Mouse (Mus musculus): ENCODE results near the gene Prr19. TPM values are rescaled to one million over a fixed set of nuclear protein-coding genes. Genes with fewer than 3 reads are reported as not detected.
A peak's percentile ranks its signal among the peaks of the same experiment; 100 is the strongest.

Prr19 gene
- polyA plus RNA-seq, 1 experiment: 0.20 TPM

DNA sequence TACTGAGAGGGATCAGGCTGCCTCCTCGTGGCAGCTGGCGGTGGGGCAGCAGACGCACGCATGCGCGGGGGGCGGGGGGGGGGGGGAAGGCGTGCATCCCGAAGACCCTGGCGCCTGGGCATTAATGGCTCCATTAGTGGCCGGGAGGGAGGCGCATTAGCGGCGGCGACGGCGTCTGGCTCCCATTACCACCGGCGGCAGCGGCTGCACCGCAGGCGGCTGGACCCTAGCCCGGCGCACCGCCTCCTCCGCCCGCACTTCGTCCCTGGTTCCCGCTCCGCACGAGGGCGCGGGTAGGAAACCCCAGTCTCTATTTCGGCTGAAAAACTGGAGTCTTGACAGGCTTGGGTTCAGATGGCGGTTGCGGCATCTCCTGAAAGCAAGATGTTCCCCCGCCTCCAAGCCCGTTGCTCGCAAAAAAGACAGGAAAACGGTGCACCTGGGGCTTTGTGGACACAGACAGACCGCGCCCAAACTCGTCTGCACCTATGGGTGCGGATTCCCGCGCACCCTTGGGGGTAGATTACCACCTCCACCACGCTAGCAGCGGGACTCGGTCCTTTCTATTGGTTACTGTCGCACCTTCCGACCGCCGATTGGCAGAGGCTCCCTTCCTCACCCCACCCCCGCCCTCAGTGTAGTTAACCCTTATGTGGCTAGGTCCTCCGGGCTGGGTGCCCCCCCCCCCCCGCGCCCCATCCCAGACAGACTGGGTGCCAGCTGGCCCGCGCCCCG, 22.7 kb upstream of the Prr19 start:
- Histone ChIP-seq H3K4me1 (ENCODE audit: control insufficient read depth, insufficient read depth, low read length) (peaks cover 32% of the 10 kb centered on the region), H3K27me3 (ENCODE audit: control insufficient read depth, insufficient read depth, low read length) (no peaks in the 10 kb centered on the region), H3K27ac (ENCODE audit: insufficient read depth, low read length) (peak overlapping the region; percentile 99), H3K4me3 (replicated peaks; ENCODE audit: insufficient read depth, low read depth, low read length) (peak overlapping the region; percentile 90)
- DNase-seq: peak; percentile 89 to 91
- WGBS: under 1% methylated on average over 59 of the region's 60 CpGs
- TF ChIP-seq CTCF (IDR thresholded peaks at IDR 0.05; ENCODE audit: borderline replicate concordance, insufficient read depth, low read depth, low read length) (peak; percentile 65), POLR2A (IDR thresholded peaks at IDR 0.05; ENCODE audit: borderline replicate concordance, insufficient read depth, low read length) (peak; percentile 53; the same call in 1 of the 2 replicates)

DNA sequence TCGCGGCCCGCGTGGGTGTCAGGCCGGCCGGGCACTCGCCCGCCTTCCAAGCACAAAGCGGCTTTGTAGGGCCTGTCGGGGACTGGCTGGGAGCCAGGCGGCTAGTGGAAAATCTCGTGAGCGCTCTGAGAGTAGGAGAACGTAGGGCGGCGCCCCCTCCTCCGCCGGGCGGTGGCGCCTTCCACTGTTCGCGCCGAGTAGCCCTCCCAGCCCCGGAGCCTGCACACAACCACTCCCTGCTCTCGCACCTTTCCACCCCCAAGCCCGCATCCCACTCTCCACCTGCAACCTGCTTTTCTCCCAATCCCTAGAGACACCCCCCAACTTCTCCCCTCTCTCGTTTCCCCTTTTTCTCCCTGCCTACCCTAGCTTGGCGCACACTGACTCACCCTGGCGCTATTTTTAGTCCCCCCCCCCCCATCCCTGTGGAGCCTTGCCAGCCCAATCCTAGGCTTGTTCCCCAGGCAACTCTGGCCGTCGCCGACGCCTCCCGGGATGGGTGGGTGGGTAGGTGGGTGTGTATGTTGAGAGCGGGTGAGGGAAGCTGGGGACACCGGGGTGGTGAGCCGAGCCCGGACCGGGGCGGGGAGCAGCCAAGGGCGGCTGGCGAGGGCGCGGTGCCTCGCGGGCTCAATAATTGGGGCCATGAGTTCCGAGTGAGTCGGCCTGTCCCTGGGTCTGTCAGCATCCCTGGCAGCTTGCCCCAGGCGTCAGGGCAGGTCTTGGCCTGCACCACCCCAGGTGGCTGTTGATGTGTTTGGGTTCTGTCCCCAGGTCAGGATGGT, 21.9 kb upstream of the Prr19 start:
- H3K4me1 ChIP-seq (ENCODE audit: control insufficient read depth, insufficient read depth, low read length): peaks cover 36% of the 10 kb centered on the region
- H3K27me3 ChIP-seq (ENCODE audit: control insufficient read depth, insufficient read depth, low read length): no peaks in the 10 kb centered on the region
- DNase-seq: peak; percentile 93
- peak; percentile 43; the same call in 1 of the 2 replicates for TF ChIP-seq POLR2A (IDR thresholded peaks at IDR 0.05; ENCODE audit: borderline replicate concordance, insufficient read depth, low read length)
- no peak for TF ChIP-seq CTCF (IDR thresholded peaks at IDR 0.05; ENCODE audit: borderline replicate concordance, insufficient read depth, low read depth, low read length)
- peak overlapping the region; percentile 90 for H3K4me3 ChIP-seq (replicated peaks; ENCODE audit: insufficient read depth, low read depth, low read length)
- WGBS: 1% methylated on average over 49 of the region's 49 CpGs
- peak overlapping the region; percentile 99 for H3K27ac ChIP-seq (ENCODE audit: insufficient read depth, low read length)

DNA sequence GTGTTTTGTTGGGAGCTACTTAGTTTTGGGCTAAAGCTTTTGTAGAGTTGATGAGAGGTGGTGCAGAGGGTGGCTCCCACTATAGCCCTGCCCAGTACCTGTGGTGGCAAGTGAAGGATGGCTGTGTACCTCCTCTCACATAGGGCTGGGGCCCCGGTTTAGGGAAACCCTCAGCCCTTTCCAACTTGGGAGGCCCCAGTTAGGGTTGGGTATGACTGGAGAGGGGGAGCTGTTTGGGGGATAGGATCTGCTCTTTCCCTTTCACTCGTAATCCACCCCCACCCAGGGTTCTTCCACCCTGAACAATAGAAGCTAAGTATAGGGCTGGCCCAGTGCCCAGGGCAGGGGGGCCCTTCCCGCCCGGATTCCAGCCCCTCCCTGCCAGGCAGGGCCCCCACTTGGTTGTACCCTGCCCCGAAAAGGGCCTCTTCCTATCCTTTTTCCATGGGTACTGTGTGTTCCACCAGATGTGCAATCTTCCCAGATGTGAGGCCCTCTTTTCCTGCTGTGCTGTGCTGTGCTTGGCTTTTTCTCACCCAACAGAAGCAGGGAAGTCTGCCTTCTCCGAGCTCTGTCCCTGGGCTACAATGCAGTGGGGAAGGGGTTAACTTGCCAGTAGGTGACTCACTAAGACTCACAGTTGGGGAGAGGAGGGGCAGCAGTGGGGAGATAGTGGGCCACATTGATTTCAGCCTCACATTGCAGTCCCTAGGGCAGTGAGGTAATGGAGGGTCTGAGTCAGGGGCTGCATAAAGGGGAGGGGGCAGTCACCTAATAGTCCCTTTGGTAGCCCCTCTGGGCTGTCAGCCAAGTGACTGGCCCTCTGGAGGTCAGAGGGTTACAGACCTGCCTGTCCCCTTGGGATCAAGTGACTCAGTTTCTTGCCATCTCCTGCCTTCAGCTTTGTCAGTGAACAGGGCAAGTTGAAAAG, 21.1 kb upstream of the Prr19 start:
- Histone ChIP-seq H3K4me1 (ENCODE audit: control insufficient read depth, insufficient read depth, low read length) (peaks cover 37% of the 10 kb centered on the region), H3K27me3 (ENCODE audit: control insufficient read depth, insufficient read depth, low read length) (no peaks in the 10 kb centered on the region), H3K27ac (ENCODE audit: insufficient read depth, low read length) (peak overlapping the region; percentile 99), H3K4me3 (replicated peaks; ENCODE audit: insufficient read depth, low read depth, low read length) (peak overlapping the region; percentile 90)
- TF ChIP-seq POLR2A (IDR thresholded peaks at IDR 0.05; ENCODE audit: borderline replicate concordance, insufficient read depth, low read length) (no peak), CTCF (IDR thresholded peaks at IDR 0.05; ENCODE audit: borderline replicate concordance, insufficient read depth, low read depth, low read length) (no peak)
- DNase-seq: peak; percentile 54 to 60
- 5% methylated on average over 6 of the region's 6 CpGs for WGBS

DNA sequence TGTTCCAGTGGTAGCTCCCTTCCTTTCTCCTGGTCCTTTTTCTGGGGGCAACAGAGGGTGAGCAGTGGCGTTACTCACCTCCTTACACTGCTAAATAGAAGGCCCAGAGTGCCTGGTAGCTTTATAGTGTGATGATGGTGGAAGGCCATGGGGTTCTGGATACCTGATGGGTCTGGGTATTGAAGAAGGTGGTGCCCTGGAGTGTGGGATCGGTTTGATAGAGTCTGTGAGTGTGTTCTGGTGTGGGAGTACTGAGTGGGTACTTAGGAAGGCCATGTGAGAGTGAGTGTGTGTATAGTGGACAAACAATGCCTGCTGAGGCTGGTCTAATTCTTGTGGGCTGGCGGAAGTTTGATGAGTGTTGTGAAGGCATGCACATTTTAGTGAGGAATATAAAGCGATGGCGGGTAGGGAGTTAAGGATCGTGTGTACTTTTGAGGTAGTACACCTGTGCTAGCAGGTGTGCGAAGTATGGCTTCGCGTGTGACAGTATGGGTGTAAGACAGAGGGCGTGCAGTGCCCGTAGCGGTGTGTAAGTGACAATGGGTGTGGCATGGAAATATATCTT, 20.0 kb upstream of the Prr19 start:
- Histone ChIP-seq H3K27me3 (ENCODE audit: control insufficient read depth, insufficient read depth, low read length) (no peaks in the 10 kb centered on the region), H3K4me1 (ENCODE audit: control insufficient read depth, insufficient read depth, low read length) (peaks cover 34% of the 10 kb centered on the region), H3K27ac (ENCODE audit: insufficient read depth, low read length) (peak overlapping the region; percentile 99), H3K4me3 (replicated peaks; ENCODE audit: insufficient read depth, low read depth, low read length) (peak overlapping the region; percentile 57)
- TF ChIP-seq POLR2A (IDR thresholded peaks at IDR 0.05; ENCODE audit: borderline replicate concordance, insufficient read depth, low read length) (no peak), CTCF (IDR thresholded peaks at IDR 0.05; ENCODE audit: borderline replicate concordance, insufficient read depth, low read depth, low read length) (no peak)
- peak in 1 of 2 experiments; percentile 34 for DNase-seq
- 14% methylated on average over 12 of the region's 12 CpGs for WGBS

DNA sequence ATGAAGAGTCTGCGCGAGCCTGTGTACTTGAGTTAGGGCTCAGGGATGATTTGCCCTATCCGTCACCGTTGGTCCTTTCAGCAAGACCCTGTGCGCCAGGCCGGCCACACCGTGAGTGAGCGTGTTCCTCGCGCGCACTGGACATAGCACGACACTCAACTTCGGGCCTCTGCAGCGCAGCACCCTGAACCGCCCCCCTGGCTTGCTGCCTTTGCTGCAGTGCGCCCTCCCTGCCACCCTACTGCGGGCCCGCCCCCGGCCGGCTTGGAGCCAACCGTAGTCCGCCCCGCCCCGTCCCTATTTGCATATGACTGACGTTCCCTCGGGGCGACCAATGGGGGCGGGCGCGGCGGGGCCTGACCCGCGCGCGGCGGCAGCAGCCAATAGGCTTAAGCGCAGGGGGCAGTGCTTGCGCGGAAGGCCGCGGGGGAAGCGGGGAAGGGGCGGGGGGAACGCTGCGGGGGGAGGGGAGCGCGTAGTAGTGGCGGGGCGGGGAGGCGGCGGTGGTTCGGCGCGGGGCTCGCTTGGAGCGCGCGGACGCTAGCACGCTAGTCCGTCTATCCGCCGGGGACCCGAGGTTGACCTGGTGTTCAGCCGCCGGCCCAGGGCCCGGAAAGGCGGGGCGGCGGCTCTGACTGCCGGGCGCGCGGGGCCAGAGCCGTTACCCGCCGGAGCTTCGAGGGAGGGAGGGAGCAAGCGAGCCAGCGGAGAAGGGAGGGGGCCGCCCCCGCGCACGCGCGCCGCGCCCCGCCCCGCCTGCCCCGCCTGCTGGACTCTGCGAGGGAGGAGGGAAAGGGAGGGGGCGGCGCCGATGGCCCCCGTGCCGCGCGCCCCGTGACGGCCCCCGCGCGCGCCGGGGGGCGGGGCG, 19.2 kb upstream of the Prr19 start:
- H3K4me1 ChIP-seq (ENCODE audit: control insufficient read depth, insufficient read depth, low read length): peaks cover 34% of the 10 kb centered on the region
- 1% methylated on average over 107 of the region's 108 CpGs for WGBS

DNA sequence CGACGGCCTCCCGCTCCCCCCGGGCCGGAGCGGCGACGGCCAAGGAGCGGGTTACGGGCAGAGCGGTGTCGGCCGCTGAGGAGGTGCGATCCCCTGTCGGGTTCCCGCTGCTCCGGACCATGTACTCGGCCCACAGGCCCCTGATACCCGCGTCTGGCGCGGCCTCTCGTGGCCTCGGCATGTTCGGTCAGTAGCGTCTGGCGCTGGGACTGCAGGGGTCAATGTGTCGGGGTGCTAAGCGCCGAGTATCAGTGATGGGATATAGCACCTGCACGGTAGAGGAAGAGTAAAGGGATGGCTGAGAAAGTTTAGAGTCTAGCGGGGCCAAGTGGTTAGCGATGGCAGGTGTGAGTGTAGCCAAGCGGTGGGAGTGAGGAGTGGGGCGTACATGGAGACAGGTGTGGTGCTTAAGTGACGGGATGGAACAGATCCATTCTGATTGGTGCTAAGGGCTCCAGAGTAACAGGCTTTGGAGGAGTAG, 18.4 kb upstream of the Prr19 start:
- WGBS: 1% methylated on average over 28 of the region's 36 CpGs
- H3K27ac ChIP-seq (ENCODE audit: insufficient read depth, low read length): peak overlapping the region; percentile 59
- no peaks in the 10 kb centered on the region for H3K27me3 ChIP-seq (ENCODE audit: control insufficient read depth, insufficient read depth, low read length)
- TF ChIP-seq CTCF (IDR thresholded peaks at IDR 0.05; ENCODE audit: borderline replicate concordance, insufficient read depth, low read depth, low read length) (no peak), POLR2A (IDR thresholded peaks at IDR 0.05; ENCODE audit: borderline replicate concordance, insufficient read depth, low read length) (no peak)
- peaks cover 30% of the 10 kb centered on the region for H3K4me1 ChIP-seq (ENCODE audit: control insufficient read depth, insufficient read depth, low read length)
- H3K4me3 ChIP-seq (replicated peaks; ENCODE audit: insufficient read depth, low read depth, low read length): peak overlapping the region; percentile 96
- peak; percentile 65 to 70 for DNase-seq

More for the DNA sequence above, 19.2 kb upstream of the Prr19 start:
- peak overlapping the region; percentile 96 for H3K4me3 ChIP-seq (replicated peaks; ENCODE audit: insufficient read depth, low read depth, low read length)
- no peaks in the 10 kb centered on the region for H3K27me3 ChIP-seq (ENCODE audit: control insufficient read depth, insufficient read depth, low read length)
- DNase-seq: peak; percentile 97 to 98
- TF ChIP-seq POLR2A (IDR thresholded peaks at IDR 0.05; ENCODE audit: borderline replicate concordance, insufficient read depth, low read length) (peak; percentile 56; the same call in 1 of the 2 replicates), CTCF (IDR thresholded peaks at IDR 0.05; ENCODE audit: borderline replicate concordance, insufficient read depth, low read depth, low read length) (no peak)
- H3K27ac ChIP-seq (ENCODE audit: insufficient read depth, low read length): peak overlapping the region; percentile 99

All from cerebellum, adult 2 months (tissue).